Comparison of ENCODE assay signal across 1 mouse cellular context in genomic region chr2:91183148-91183513, GRCm38 (mm10).
TF ChIP-seq lines count a peak whose summit lies in the region.

No protein-coding gene starts in this region.

TF ChIP-seq in MEL, 35 proteins besides CTCF, POLR2A, EP300 and RAD21 (continued from another document):
- TF ChIP-seq ZC3H11A (IDR thresholded peaks at IDR 0.05; ENCODE audit: low read depth, low read length) (no peak), MEF2A (IDR thresholded peaks at IDR 0.05; ENCODE audit: extremely low read depth, insufficient replicate concordance, low read depth, low read length, poor library complexity, severe bottlenecking) (no peak), POLR2AphosphoS5 (IDR thresholded peaks at IDR 0.05; ENCODE audit: borderline replicate concordance, low read depth, low read length) (no peak), CHD1 (IDR thresholded peaks at IDR 0.05; ENCODE audit: low read depth, low read length) (peak; percentile 100), MYB (IDR thresholded peaks at IDR 0.05; ENCODE audit: low read depth, low read length) (no peak), GATA1 (IDR thresholded peaks at IDR 0.05; ENCODE audit: low read depth, low read length) (no peak), ZKSCAN1 (IDR thresholded peaks at IDR 0.05; ENCODE audit: low read depth, low read length) (no peak), USF1 (IDR thresholded peaks at IDR 0.05; ENCODE audit: low read depth, low read length) (no peak), TBP (IDR thresholded peaks at IDR 0.05; ENCODE audit: low read depth, low read length) (0 out of 2 replicates have a peak, but pooled peaks have one; percentile 36), CHD2 (IDR thresholded peaks at IDR 0.05; ENCODE audit: low read length) (no peak), ETS1 (IDR thresholded peaks at IDR 0.05; ENCODE audit: low read depth, low read length) (no peak; the same call in 1 of the 2 replicates), RCOR1 (IDR thresholded peaks at IDR 0.05; ENCODE audit: low read depth, low read length) (0 out of 2 replicates have a peak, but pooled peaks have one; percentile 22), ZNF384 (IDR thresholded peaks at IDR 0.05; ENCODE audit: low read depth, low read length) (no peak), JUND (IDR thresholded peaks at IDR 0.05; ENCODE audit: low read depth, low read length) (no peak), NRF1 (IDR thresholded peaks at IDR 0.05; ENCODE audit: insufficient read depth, low read depth, low read length, poor library complexity, severe bottlenecking) (no peak), POLR2AphosphoS2 (IDR thresholded peaks at IDR 0.05; ENCODE audit: low read length) (no peak), MAFK (IDR thresholded peaks at IDR 0.05; ENCODE audit: borderline replicate concordance, low read depth, low read length) (no peak), UBTF (IDR thresholded peaks at IDR 0.05; ENCODE audit: borderline replicate concordance, insufficient read depth, low read depth, low read length) (no peak), HCFC1 (IDR thresholded peaks at IDR 0.05; ENCODE audit: low read depth, low read length) (peak; percentile 91), TAL1 (IDR thresholded peaks at IDR 0.05; ENCODE audit: low read length) (no peak), KAT2A (conservative IDR thresholded peaks at IDR 0.05; ENCODE audit: low read depth, low read length) (peak; percentile 70; the same call in 1 of the 2 replicates), MAZ (IDR thresholded peaks at IDR 0.05; ENCODE audit: low read depth, low read length) (peak; percentile 42), USF2 (IDR thresholded peaks at IDR 0.05; ENCODE audit: borderline replicate concordance in 1 of 2, insufficient read depth in 1 of 2, low read depth in 1 of 2, low read length in 2 of 2) (no peak), E2F4 (IDR thresholded peaks at IDR 0.05; ENCODE audit: borderline replicate concordance, low read depth, low read length) (no peak), GABPA (IDR thresholded peaks at IDR 0.05; ENCODE audit: low read depth, low read length) (no peak)
